Mouse (Mus musculus) bone marrow, adult 2 months (tissue): Measurements from ENCODE around the gene BC030870. TPM values are rescaled to one million over a fixed set of nuclear protein-coding genes. Genes with fewer than 3 reads are reported as not detected.
"Not testable (repeated sequence)": the region's sequence is repeated elsewhere in the genome, so short reads cannot be mapped to it uniquely, and the experiment has no call there.

Source experiments
- H3K27ac ChIP-seq: fragments of 200-500 bp; 2 replicates; pipeline ENCODE4 v1.5.1; 2012; ENCODE audit warnings: low read depth, mild to moderate bottlenecking, control low read depth, inconsistent platforms, low read length; ENCODE audit not compliant: control insufficient read depth, poor library complexity, insufficient read depth
- H3K4me1 ChIP-seq: fragments of 200-500 bp; 2 replicates; pipeline ENCODE4 v1.6.1; 2011; ENCODE audit warnings: low read length; ENCODE audit not compliant: control insufficient read depth, insufficient read depth
- H3K4me3 ChIP-seq: fragments of 200-500 bp; replicated peaks from 2 replicates; pipeline ENCODE3; 2011; ENCODE audit warnings: mild to moderate bottlenecking, low read depth, low read length, control low read depth; ENCODE audit not compliant: control insufficient read depth
- CTCF ChIP-seq: fragments of 200-500 bp; IDR thresholded peaks from 2 replicates; pipeline ENCODE4 v1.5.1; 2011; ENCODE audit warnings: low read length, control low read depth; ENCODE audit not compliant: control insufficient read depth, insufficient read depth
- POLR2A ChIP-seq: fragments of 200-500 bp; IDR thresholded peaks from 2 replicates; pipeline ENCODE4 v1.6.1; 2011; ENCODE audit warnings: low read depth, mild to moderate bottlenecking, control low read depth, low read length, borderline replicate concordance; ENCODE audit not compliant: control insufficient read depth
- WGBS: fragments of 180-500 bp; shearing (Covaris S2); methylation state at CpG from one replicate; pipeline ENCODE4 v1.1.7; 2018; 5-methylcytosine and 5-hydroxymethylcytosine counted together
- polyA plus RNA-seq: library from polyadenylated mRNA; stranded (reverse); fragments of >200 nt; gene quantifications from 2 replicates; pipeline ENCODE4 v1.2.4, GENCODE M21; 2011; ENCODE audit warnings: low replicate concordance; ENCODE audit not compliant: missing spikeins, insufficient read depth, insufficient read length

BC030870 gene
- not detected in 2 replicates for polyA plus RNA-seq

DNA sequence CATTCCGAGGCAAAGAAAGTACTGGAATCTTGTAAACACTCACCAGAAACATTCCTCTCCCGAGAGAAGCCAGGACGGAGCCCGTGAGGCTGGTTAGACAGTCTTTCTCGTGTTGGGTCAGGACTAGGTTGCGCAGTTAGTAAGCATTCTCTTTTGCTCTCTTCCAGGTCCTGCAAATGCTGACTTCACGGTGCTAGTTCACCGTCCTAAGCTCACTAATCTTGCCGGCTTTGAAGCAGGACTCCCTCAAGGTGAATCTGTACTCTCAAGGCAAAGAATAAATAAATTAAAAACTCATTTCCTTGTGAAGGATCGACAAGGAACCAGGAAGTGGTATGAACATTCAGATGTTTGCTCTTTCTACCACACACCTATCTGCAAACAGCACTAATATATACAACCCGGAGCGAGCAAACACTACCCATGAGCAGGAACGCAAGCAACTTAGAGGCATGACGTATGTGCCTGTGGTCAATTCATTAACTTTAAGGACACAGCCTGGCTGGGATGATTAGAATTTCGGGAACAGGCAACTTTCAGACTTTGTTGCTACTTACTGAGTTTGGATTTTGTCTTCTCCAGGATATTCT lies at the start of gene BC030870:
Gene BC030870 (minus strand): TSS at position 365 of the 590 bp plus-strand sequence.
- 81% methylated on average over 15 of the region's 15 CpGs for WGBS
- Histone ChIP-seq H3K4me1 (no peaks in the 10 kb centered on the region), H3K27ac (no peak within 1 kb of the TSS), H3K4me3 (no peak within 1 kb of the TSS)
- TF ChIP-seq CTCF (no peak), POLR2A (no peak)

DNA sequence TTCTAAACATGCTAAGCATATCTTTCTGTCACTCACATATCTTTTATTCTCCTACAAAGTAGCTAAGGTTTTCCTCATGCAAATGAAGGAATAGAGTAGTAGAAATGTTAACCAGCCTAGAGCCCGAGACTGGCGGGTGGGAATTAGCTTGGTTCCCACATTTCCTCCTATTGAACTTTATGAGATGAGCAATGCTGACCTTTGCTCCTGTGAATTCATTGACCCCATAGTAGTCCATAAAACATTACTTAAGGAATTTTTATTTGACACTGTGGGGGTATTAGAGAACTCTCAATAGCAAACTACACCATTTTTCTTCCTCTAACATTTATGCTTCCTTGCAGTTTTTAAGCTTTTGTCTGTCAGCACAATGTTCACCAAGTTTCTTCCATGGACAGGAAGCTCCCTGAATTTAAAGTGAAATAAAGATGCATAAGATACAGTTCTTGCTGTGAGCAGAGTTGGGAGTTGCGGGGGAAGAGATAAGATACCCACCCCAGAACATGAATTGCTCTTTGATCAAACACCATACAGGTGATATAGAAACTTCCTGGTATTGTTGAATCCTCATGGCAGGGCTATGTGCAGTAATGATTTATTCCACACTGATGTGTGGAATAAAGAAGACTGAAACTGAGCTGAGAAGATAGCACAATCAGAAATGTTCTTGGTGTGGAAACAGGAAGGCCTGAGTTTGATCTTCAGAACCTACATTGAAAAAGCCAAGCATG lies 45.5 kb upstream of the BC030870 start:
- TF ChIP-seq CTCF (no peak), POLR2A (no peak)
- Histone ChIP-seq H3K4me1 (no peaks in the 10 kb centered on the region), H3K27ac (no peak overlapping the region), H3K4me3 (no peak overlapping the region)
- WGBS: 73% methylated on average over 3 of the region's 3 CpGs

DNA sequence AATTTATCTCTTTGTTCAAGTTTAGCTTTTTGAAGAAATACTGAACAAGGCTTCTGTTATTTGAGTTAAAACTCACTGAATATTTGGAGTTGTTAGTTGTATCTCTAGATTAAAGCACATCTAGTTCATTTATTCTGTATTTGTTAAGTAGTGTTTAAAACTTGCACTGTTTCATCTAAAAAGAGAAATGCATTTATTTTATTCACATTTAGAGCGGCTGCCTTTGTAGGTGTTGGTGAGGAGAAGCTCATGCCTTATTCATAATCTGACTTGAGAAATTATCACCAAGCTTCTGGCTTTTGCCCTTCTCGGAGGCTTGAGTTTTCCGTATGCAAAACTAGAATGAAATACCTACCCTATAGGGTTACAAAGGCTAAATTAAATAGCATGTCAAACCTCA lies 39.8 kb upstream of the BC030870 start:
- WGBS: 82% methylated on average over 3 of the region's 3 CpGs
- TF ChIP-seq POLR2A (no peak), CTCF (no peak)

DNA sequence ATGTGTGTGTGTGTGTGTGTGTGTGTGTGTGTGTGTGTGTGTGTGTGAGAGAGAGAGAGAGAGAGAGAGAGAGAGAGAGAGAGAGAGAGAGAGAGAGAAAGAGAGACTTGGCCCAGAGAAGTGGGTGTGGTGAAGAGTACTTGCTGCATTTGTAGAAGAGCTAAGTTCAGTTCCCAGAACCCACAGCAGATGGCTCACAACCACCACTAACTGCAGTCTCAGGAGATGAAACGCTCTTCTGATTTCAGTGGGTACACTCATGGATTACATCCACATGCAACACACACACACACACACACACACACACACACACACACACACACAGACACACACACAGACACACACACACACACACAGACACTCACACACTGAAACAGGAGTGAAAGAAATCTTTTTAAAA lies 31.3 kb upstream of the BC030870 start:
- H3K27ac ChIP-seq, H3K4me1 ChIP-seq, H3K4me3 ChIP-seq: not testable (repeated sequence)
- 41% methylated on average over 1 of the region's 1 CpGs for WGBS

More for the DNA sequence above, 39.8 kb upstream of the BC030870 start:
- Histone ChIP-seq H3K4me1 (no peaks in the 10 kb centered on the region), H3K4me3 (no peak overlapping the region), H3K27ac (no peak overlapping the region)

GRCm38 (mm10) chr8:65159096-65159748 lies 29.9 kb upstream of the BC030870 start:
- H3K27ac ChIP-seq: no peak overlapping the region
- H3K4me3 ChIP-seq: no peak overlapping the region
- no peaks in the 10 kb centered on the region for H3K4me1 ChIP-seq
- no peak for TF ChIP-seq CTCF
- TF ChIP-seq POLR2A: no peak
- 54% methylated on average over 14 of the region's 14 CpGs for WGBS

DNA sequence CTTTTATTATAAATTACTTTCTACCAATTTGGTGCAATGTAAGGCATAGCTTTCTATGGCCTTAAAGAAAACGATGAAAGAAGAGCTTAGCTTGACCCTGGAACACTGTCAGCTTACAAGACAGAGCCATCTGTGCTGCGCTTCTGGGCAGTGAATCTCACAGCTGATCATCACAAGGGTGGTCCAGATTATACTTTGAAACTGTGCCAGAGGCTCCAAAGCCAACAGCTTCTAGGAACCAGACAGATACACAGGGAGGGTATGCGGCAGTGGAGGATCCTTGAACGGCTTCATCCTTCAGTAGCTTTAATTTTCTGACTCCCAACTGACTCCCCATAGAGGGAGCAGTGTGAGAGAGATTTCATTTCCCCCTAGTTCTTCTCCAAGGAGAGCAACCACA lies 28.5 kb upstream of the BC030870 start:
- Histone ChIP-seq H3K4me1 (no peaks in the 10 kb centered on the region), H3K27ac (no peak overlapping the region), H3K4me3 (no peak overlapping the region)
- WGBS: 84% methylated on average over 4 of the region's 4 CpGs
- TF ChIP-seq CTCF (no peak), POLR2A (no peak)

DNA sequence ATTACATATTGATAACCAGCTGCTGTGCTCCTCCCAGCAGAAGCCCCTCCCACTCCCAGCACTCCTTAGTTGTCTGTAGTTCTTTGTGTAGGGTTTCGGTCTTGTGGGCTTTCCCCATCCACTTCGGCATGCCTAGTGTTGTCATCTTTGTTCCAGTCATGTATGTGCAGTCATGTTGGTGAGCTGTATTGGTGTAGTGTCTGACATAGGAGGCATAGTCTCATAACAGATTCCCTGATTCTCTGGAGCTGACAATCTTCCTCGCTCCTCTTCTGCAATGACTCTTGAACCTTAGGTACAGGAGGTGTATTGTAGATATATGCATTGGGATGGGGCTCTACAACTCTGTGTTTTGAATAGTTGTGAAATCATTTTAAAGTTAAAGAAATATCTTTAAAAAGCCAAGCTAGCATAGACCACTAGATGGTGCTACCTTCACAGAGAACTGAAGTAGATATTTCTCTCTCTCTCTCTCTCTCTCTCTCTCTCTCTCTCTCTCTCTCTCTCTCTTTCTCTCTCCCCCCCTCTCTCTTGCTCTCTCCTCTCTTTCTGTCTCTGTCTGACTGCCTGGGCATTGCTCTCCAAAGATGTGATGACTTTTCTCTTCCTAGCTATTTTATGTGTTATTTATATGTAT lies 9.6 kb upstream of the BC030870 start:
- TF ChIP-seq CTCF (no peak), POLR2A (no peak)
- Histone ChIP-seq H3K4me1 (no peaks in the 10 kb centered on the region), H3K27ac (no peak overlapping the region), H3K4me3 (no peak overlapping the region)
- 64% methylated on average over 3 of the region's 3 CpGs for WGBS

- Histone ChIP-seq H3K4me3 (no peak overlapping the region), H3K4me1 (no peaks in the 10 kb centered on the region), H3K27ac (no peak overlapping the region)
- TF ChIP-seq POLR2A: no peak
- TF ChIP-seq CTCF: no peak
- WGBS: 64% methylated on average over 3 of the region's 3 CpGs
These were observed 2.9 kb downstream of the BC030870 start for GRCm38 (mm10) chr8:65126454-65126853.
